Mouse (Mus musculus): ENCODE results near the gene Gtf2e1. TPM values are rescaled to one million over a fixed set of nuclear protein-coding genes. Genes with fewer than 3 reads are reported as not detected.

Gtf2e1 gene
- polyA plus RNA-seq (2012; rRNA removed): 6.3 and 6.6 TPM in 2 replicates

GRCm38 (mm10) chr16:37539611-37540580, at the start of gene Gtf2e1, which contains the start of gene Rabl3:
Gtf2e1 (minus strand) TSS chr16:37539789.
Rabl3 (plus strand) TSS chr16:37539885.

GRCm38 (mm10) chr16:37579994-37580393, 40.4 kb upstream of the Gtf2e1 start, which contains the start of gene Hgd:
Hgd (plus strand) TSS chr16:37580153.

Other genes starting within 250 kb of the Gtf2e1 start
- 0.07 TPM in 1 of 2 replicates, not detected in the other for gene Stxbp5l, start 154.8 kb downstream of the Gtf2e1 start, polyA plus RNA-seq (2012; rRNA removed)
- gene Rabl3, start 96 bp upstream of the Gtf2e1 start, polyA plus RNA-seq (2012; rRNA removed): 1.2 and 1.7 TPM in 2 replicates
- gene Hgd, start 40.4 kb upstream of the Gtf2e1 start, polyA plus RNA-seq (2012; rRNA removed): 0.31 TPM in 1 of 2 replicates, not detected in the other
- 62.9 and 81.9 TPM in 2 replicates for gene Ndufb4, start 114.7 kb upstream of the Gtf2e1 start, polyA plus RNA-seq (2012; rRNA removed)
- 45.4 and 45.8 TPM in 2 replicates for gene Fstl1, start 237.1 kb upstream of the Gtf2e1 start, polyA plus RNA-seq (2012; rRNA removed)